Mouse (Mus musculus) layer of hippocampus, adult 8-10 months (tissue): Measurements from ENCODE around the gene 2310046K23Rik. TPM values are rescaled to one million over a fixed set of nuclear protein-coding genes. Genes with fewer than 3 reads are reported as not detected.
"Not testable (repeated sequence)": the region's sequence is repeated elsewhere in the genome, so short reads cannot be mapped to it uniquely, and the experiment has no call there.

Source experiments
- DNase-seq, 2 experiments: peaks; one replicate each; pipeline ENCODE4 v3.0.0; 2022; ENCODE audit warnings: low spot score in 2 of 2
- total RNA-seq, 4 experiments: library from RNA; stranded (reverse); gene quantifications; 2 replicates each; pipeline ENCODE4 v1.2.4; 2022

The 2310046K23Rik gene
- not detected for total RNA-seq

DNA sequence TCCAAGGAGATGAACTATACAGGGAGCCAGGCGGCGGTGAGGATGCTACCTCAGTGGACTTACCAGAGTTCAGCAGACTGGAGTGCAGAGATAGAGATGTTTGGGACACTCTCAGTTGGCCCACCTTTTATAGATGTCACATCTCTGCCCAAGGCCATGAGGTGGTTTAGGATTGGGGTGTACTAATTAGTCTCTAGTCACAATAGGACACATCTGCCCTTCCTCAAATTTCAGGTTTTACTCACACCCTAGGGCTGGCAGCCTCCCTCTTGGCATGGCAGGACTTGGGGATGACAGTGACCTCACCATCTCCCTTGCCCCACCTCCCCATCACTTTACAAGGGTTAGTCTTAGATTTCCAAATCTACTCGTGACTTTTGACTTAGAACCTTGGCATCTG, at the start of gene 2310046K23Rik:
TSS of gene 2310046K23Rik (minus strand) at position 101 of the 400 bp plus-strand sequence.
- no peak for DNase-seq

- DNase-seq, result no peak
These were observed 49.0 kb upstream of the 2310046K23Rik start for GRCm38 (mm10) chr3:92583164-92583826.

GRCm38 (mm10) chr3:92579508-92579907, 45.2 kb upstream of the 2310046K23Rik start:
- DNase-seq, result no peak

DNA sequence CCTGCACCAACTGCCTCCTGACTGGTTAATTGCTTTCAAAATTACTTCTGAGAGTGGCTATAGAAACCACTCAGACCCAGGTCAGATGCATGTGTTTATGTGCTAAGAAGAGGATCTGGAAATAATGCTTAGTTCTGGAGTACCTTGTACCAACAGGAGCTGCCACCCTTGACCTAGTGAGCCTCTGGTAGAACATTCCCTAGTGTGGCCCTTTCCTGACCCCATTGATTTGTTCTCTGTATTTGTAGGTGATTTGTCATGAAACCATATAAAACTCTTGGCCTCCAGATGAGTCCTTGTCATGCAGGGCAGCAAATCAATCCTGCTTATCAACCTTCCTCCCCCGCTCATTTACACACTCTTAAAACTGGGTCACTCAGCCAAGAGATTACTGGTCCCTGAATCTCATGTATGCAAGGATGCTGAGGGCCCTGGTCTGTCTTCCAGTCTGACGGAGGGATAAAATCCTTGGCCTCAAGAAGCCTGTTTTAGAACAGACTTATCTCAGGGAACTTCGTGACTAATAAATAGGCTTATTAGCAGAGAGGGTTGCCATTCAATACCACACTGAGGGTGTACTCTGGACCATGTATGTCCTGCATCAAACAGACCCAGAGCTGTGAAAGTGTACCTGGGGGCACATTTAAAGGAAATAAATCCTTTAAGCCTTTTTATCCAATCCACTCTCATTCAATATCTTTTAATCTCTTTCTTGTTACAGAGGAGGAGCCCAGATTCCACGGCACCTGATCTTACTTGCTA, 44.5 kb upstream of the 2310046K23Rik start:
- no peak for DNase-seq

DNA sequence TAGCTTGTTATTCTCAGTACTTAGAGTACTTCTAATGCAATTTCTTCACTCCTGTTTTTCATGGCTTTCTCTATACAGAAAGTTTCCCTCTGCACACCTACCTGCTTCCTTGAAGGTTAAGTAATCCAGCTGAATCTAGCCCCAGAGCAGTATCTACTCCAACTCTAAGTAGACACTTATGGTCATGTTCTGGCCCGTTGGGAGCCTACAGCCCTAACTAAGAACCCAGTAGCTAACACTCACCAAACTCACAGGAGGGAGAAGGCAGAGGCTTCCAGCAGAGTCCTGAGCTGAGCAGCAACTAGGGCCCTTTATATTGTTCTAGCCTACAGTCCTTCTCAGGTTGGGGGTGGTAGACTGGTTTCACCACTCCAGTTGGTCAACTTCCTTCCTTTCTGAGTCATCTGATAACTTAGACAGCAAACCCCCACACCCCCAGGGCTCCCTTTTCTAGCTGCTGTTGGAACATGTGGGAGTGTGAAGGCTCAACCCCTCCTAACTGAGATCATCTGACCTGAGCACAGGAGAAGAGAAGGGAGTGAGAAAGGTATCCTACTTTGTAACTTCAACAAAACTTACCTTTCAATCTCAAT, 39.2 kb upstream of the 2310046K23Rik start, which contains the start of gene Ivl:
TSS of gene Ivl (minus strand) at position 287 of the 593 bp plus-strand sequence.
- no peak for DNase-seq

DNA sequence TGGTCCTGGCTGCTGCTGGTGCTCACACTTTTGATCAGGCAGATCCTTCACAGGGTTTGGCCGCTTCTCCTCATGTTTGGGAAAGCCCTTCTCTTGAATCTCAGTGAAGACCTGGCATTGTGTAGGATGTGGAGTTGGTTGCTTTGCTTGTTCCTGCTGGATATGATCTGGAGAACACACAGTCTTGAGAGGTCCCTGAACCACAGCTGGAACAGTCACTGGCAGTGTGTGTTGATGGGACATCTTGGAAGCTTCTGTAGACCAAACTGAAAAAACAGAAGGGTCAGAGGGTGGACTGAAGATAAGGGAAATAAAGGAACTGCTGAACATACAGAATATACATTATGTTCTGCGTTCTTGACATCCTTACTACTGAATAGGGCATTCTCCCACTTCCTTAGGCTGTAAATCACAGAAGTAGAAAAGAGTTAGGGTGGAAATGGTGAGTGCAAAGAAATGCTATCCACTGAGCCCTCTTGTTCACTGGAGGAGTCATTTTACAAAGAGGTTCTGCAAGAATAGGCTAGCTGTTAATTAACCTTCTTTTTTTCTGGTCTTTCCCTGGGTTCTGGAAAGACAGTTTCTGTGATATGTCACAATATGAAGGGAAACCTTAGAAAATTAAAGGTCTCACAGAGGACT, 38.3 kb upstream of the 2310046K23Rik start:
- DNase-seq, result no peak

GRCm38 (mm10) chr3:92568752-92569151, 34.4 kb upstream of the 2310046K23Rik start:
- no peak for DNase-seq

DNA sequence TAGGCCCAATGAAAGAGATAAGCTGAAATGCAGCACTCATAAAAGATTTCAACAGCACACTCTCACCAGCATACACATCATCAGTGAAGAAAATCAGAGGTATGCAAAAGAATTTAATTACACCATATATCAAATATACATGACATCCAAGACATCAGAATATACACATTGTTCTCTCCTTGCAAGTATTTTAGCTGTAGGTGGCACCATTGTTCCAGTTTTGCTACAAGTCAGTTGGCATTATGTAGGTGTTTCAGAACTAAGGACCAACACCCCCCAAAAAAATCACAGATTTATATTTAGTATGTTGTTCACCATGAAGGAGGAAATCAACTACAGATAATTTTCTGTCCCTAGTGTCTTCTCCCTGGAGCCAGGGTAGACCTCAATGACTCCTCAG, 31.1 kb upstream of the 2310046K23Rik start:
- no peak for DNase-seq

DNA sequence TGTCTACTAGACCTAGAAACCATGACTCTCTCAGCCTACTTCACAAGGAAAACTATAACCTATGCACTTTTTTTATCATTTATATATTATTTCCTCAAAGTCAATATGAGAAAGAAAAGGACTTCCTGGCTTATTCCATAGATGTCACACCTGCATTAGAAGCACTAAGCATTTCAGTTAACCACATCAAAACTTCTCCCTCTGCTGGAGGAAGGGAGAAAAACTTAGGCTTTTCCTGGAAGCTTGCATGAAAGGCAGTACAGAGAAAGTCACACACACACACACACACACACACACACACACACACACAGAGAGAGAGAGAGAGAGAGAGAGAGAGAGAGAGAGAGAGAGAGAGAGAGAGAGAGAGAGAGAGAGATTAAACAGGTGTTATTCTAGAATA, 22.0 kb downstream of the 2310046K23Rik start:
- DNase-seq, result no peak

- peak in 1 of 2 experiments; percentile 15 for DNase-seq
These were observed 23.5 kb downstream of the 2310046K23Rik start for GRCm38 (mm10) chr3:92510786-92511185.

DNA sequence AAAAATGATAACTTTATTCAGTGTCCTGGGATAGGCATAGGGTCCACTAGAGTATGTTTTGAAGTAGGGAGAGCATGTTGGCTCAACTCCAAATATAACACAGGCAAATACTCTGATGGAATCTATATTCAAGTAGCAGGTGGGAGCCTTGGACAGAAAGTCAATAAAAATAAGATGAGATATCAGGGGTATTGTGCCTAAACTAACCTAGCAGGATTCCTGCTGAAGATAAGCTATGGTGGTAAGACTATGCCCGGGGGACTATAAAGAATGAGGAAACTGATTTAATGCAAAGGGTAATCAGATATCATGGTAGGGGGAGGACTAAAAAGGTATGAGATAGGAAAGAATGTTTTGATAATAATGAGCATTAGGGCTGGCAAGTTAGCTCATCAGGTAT, 26.1 kb downstream of the 2310046K23Rik start:
- no peak for DNase-seq

DNA sequence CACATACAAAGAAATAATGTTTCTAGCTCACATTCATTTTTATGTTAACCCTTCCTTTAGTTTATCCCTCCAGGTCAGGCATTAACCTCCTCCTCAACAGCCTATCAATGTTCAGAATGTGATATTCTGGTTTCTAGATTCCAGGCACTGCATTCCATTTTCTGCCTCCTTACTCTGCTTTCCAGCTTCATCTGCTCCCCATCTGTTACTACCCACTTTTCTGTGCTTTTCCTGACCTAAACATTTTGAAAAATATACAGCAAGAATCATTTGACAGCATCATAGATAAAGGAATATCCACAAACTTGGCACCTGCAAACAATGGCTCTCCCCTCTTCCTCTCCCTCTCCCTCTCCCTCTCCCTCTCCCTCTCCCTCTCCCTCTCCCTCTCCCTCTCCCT, 30.8 kb downstream of the 2310046K23Rik start:
- DNase-seq, result no peak

GRCm38 (mm10) chr3:92500393-92500792, 33.9 kb downstream of the 2310046K23Rik start, which contains the start of gene Sprr4:
Gene Sprr4 (minus strand): TSS chr3:92500493.
- no peak for DNase-seq

DNA sequence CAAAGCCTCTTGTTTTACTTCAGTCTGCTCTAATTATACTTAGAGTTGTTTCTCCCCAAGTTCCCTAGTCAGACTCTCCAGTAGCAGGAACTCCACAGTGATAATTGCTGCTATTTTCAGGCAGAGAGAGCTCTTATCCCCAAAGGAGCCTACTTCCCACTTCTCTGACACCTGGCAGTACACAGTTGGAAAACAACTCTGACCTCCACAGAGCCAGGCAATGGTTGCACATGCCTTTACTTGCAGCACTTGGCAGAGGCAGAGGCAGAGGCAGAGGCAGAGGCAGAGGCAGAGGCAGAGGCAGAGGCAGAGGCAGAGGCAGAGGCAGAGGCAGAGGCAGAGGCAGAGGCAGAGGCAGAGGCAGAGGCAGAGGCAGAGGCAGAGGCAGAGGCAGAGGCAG, 44.0 kb downstream of the 2310046K23Rik start:
- not testable (repeated sequence) for DNase-seq

- DNase-seq, result no peak
These were observed 48.0 kb downstream of the 2310046K23Rik start for GRCm38 (mm10) chr3:92486307-92486706.

GRCm38 (mm10) chr3:92485863-92486262, 48.4 kb downstream of the 2310046K23Rik start, which contains the start of gene Sprr1a:
Gene Sprr1a (minus strand): TSS chr3:92485895.
- no peak for DNase-seq

Other genes with a start within 250 kb of the 2310046K23Rik start
- not detected for gene Sprr2a3, start 249.1 kb downstream of the 2310046K23Rik start, total RNA-seq
- not detected for gene Sprr2b, start 217.9 kb downstream of the 2310046K23Rik start, total RNA-seq
- gene Sprr2d, start 195.4 kb downstream of the 2310046K23Rik start, total RNA-seq, result not detected
- gene Sprr2e, start 182.4 kb downstream of the 2310046K23Rik start, total RNA-seq, result not detected
- not detected for gene Sprr2f, start 169.3 kb downstream of the 2310046K23Rik start, total RNA-seq
- gene Sprr2h, start 148.8 kb downstream of the 2310046K23Rik start, total RNA-seq, result not detected
- not detected for gene Sprr2i, start 126.5 kb downstream of the 2310046K23Rik start, total RNA-seq
- gene Sprr2j-ps, start 116.4 kb downstream of the 2310046K23Rik start, total RNA-seq, result not detected
- gene Gm9774, start 105.1 kb downstream of the 2310046K23Rik start, total RNA-seq, result 1 to 10 TPM; 2.3 to 7.0 (median 3.9) TPM
- gene Sprr2k, start 101.9 kb downstream of the 2310046K23Rik start, total RNA-seq, result not detected
- not detected for gene Sprr1b, start 95.7 kb downstream of the 2310046K23Rik start, total RNA-seq
- gene Sprr3, start 75.8 kb downstream of the 2310046K23Rik start, total RNA-seq, result not detected
- gene Sprr1a, start 48.6 kb downstream of the 2310046K23Rik start, total RNA-seq, result not detected
- not detected for gene Sprr4, start 34.0 kb downstream of the 2310046K23Rik start, total RNA-seq
- gene Ivl, start 39.2 kb upstream of the 2310046K23Rik start, total RNA-seq, result not detected
- gene Smcp, start 54.5 kb upstream of the 2310046K23Rik start, total RNA-seq, result not detected
- gene 2210017I01Rik, start 73.0 kb upstream of the 2310046K23Rik start, total RNA-seq, result not detected
- not detected for gene Lce6a, start 87.1 kb upstream of the 2310046K23Rik start, total RNA-seq
- not detected for gene Lce1a1, start 113.8 kb upstream of the 2310046K23Rik start, total RNA-seq
- not detected for gene Lce1b, start 122.4 kb upstream of the 2310046K23Rik start, total RNA-seq
- gene Lce1a2, start 135.8 kb upstream of the 2310046K23Rik start, total RNA-seq, result not detected
- not detected for gene Lce1c, start 144.7 kb upstream of the 2310046K23Rik start, total RNA-seq
- not detected for gene Lce1d, start 152.7 kb upstream of the 2310046K23Rik start, total RNA-seq
- not detected for gene Lce1e, start 174.6 kb upstream of the 2310046K23Rik start, total RNA-seq
- not detected for gene Lce1f, start 185.8 kb upstream of the 2310046K23Rik start, total RNA-seq
- gene Gm38119, start 204.6 kb upstream of the 2310046K23Rik start, total RNA-seq, result not detected
- gene Lce1g, start 217.8 kb upstream of the 2310046K23Rik start, total RNA-seq, result not detected
- not detected for gene Lce1h, start 230.6 kb upstream of the 2310046K23Rik start, total RNA-seq
- gene Lce1i, start 244.4 kb upstream of the 2310046K23Rik start, total RNA-seq, result not detected